Mouse (Mus musculus) forebrain, embryonic 15.5 days (tissue): ENCODE measurements around the gene Pum3. TPM values are rescaled to one million over a fixed set of nuclear protein-coding genes. Genes with fewer than 3 reads are reported as not detected.

ENCODE experiments used
- ATAC-seq: fragments of 200-750 bp; cut with Nextera tagmentation; replicated peaks from 2 replicates; pipeline ENCODE4 v1.8.0; 2017; ENCODE audit warnings: mild to moderate bottlenecking, moderate TSS enrichment, moderate library complexity
- H3K27ac ChIP-seq: fragments of 300-500 bp; sonication (generic); replicated peaks from 2 replicates; pipeline ENCODE4 v1.5.1; 2015; ENCODE audit warnings: mild to moderate bottlenecking, inconsistent platforms
- H3K27me3 ChIP-seq: fragments of 300-500 bp; sonication (generic); 2 replicates; pipeline ENCODE4 v1.6.1; 2015; ENCODE audit warnings: inconsistent platforms
- H3K36me3 ChIP-seq: fragments of 300-500 bp; sonication (generic); 2 replicates; pipeline ENCODE4 v1.6.1; 2015; ENCODE audit warnings: mild to moderate bottlenecking, inconsistent platforms
- H3K4me1 ChIP-seq: fragments of 300-500 bp; sonication (generic); 2 replicates; pipeline ENCODE4 v1.6.1; 2015; ENCODE audit warnings: inconsistent platforms
- H3K4me2 ChIP-seq: fragments of 300-500 bp; sonication (generic); replicated peaks from 2 replicates; pipeline ENCODE4 v1.6.1; 2015; ENCODE audit warnings: mild to moderate bottlenecking, inconsistent platforms
- H3K4me3 ChIP-seq: fragments of 300-500 bp; sonication (generic); 2 replicates; pipeline ENCODE4 v1.5.1; 2015; ENCODE audit warnings: mild to moderate bottlenecking, inconsistent platforms
- H3K9ac ChIP-seq: fragments of 300-500 bp; sonication (generic); replicated peaks from 2 replicates; pipeline ENCODE4 v1.6.1; 2015; ENCODE audit warnings: mild to moderate bottlenecking, inconsistent platforms
- H3K9me3 ChIP-seq: fragments of 300-500 bp; sonication (generic); 2 replicates; pipeline ENCODE4 v1.6.1; 2016; ENCODE audit warnings: inconsistent platforms
- WGBS: fragments of 180-500 bp; shearing (Covaris S2); methylation state at CpG from one replicate; pipeline ENCODE4 v1.1.7; 2015; ENCODE audit warnings: mixed read lengths; 5-methylcytosine and 5-hydroxymethylcytosine counted together
- polyA plus RNA-seq: library from polyadenylated mRNA; unstranded; fragments of >200 nt; fragmentation: Nextera tagmentation; extraction: Ambion mirVana; gene quantifications from 2 replicates; pipeline ENCODE4 v1.2.1, GENCODE M21; 2015

Gene Pum3
- polyA plus RNA-seq, 1 experiment from 2014 or later: 76.5 TPM

DNA sequence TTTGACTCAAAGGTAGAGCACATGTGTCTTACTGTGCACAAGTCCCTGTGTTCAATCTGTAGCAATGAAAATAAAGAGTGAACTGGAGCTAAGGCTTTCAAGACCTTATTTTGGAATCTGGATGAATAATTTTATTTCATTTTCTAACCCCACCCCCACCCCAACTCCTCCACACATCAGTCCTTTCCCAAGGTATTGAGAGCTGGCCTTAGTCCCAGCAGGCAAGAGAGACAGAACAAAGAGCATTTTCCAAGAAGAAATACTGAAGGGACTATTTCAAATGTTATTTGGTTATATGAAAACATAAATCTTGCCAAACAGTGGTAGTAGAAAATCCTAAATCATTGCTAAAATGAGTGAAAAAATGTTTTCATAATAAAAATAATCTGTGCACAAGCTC, 69.2 kb downstream of the Pum3 start:
- H3K4me3 ChIP-seq: no peak overlapping the region
- H3K9me3 ChIP-seq: no peaks in the 10 kb centered on the region
- no peak overlapping the region for H3K4me2 ChIP-seq
- H3K36me3 ChIP-seq: no peaks in the 10 kb centered on the region
- no peaks in the 10 kb centered on the region for H3K27me3 ChIP-seq
- peaks cover 7% of the 10 kb centered on the region for H3K4me1 ChIP-seq
- no peak for ATAC-seq
- no peak overlapping the region for H3K27ac ChIP-seq
- H3K9ac ChIP-seq: no peak overlapping the region

DNA sequence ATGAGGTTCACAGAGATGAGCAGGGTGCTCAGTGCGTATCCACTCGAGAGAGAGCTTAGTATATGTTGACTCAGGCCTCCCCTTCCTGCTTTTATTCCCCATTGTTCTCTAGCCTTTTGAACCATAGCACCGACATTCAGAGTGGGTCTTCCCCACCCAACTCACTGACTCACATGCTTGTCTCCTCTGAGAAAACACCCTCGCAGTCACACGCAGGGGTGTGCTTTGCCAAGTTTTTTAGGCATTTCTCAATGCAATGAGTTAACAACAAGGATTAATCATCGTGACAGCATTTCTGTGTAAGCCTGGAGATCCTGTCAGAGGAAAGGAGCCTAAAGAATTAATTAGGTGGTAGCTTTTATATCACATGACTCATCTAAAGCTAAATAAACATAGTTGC, 77.9 kb downstream of the Pum3 start:
- H3K9ac ChIP-seq: no peak overlapping the region
- no peak for ATAC-seq
- 47% methylated on average over 6 of the region's 6 CpGs for WGBS

DNA sequence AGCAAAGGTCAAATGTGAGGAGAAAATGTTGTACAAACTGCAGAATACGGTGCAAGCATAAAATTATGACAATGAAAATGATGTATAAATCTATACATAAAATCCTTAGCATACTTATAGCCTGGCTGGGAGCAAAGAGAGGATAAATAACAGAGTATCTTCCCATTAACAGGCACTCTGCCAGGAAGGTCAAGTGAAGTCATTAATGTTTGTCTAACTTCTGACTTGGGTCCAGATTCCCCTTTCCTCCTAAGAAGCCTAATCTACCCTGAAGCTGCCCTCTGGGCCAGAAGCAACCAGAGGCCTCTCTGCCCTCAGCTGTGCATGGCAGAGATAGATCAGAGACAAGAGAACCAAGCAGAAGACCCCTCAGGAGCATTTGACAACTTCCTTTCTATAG, 83.1 kb downstream of the Pum3 start:
- Histone ChIP-seq H3K4me1 (no peaks in the 10 kb centered on the region), H3K36me3 (no peaks in the 10 kb centered on the region), H3K4me2 (no peak overlapping the region), H3K27me3 (no peaks in the 10 kb centered on the region), H3K9me3 (no peaks in the 10 kb centered on the region), H3K27ac (no peak overlapping the region), H3K9ac (no peak overlapping the region), H3K4me3 (no peak overlapping the region)
- ATAC-seq: no peak
- WGBS: 92% methylated on average over 1 of the region's 1 CpGs

More for the DNA sequence above, 77.9 kb downstream of the Pum3 start:
- H3K4me1 ChIP-seq: no peaks in the 10 kb centered on the region
- H3K4me3 ChIP-seq: no peak overlapping the region
- no peak overlapping the region for H3K27ac ChIP-seq
- no peaks in the 10 kb centered on the region for H3K27me3 ChIP-seq
- H3K9me3 ChIP-seq: no peaks in the 10 kb centered on the region
- no peaks in the 10 kb centered on the region for H3K36me3 ChIP-seq
- no peak overlapping the region for H3K4me2 ChIP-seq

Other genes starting within 250 kb of the Pum3 start
- gene Vldlr, start 213.3 kb downstream of the Pum3 start, polyA plus RNA-seq: 34.7 and 38.4 TPM in 2 replicates
- gene Kcnv2, start 107.2 kb downstream of the Pum3 start, polyA plus RNA-seq: 0.04 TPM in 2 replicates